Mouse (Mus musculus) thymus, postnatal 36 days (tissue): ENCODE data around the gene Tyw5.

Experiments
- DNase-seq, 2 experiments: peaks; one replicate each; pipeline ENCODE4 v3.0.0; 2022; ENCODE audit warnings: mixed read lengths in 2 of 2

Tyw5 gene

DNA sequence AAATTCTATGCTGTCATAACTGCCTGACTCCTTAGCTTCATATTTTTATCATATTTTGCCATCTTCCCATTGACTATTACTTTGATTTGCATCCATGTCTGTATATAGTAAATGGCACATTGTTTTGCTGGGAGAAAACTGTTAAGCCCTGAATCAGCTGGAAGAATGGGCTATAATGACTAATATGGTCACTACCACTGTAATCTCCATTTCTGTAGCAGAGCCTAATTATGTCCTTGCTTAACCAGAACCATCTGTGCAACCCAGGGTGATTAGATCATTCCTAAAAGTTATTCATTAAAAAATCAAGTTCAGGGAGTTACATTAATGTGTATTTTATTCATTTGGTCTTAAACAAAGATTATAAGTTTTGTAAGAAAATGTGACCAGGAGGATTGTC lies 20.4 kb downstream of the Tyw5 start:
- no peak for DNase-seq

DNA sequence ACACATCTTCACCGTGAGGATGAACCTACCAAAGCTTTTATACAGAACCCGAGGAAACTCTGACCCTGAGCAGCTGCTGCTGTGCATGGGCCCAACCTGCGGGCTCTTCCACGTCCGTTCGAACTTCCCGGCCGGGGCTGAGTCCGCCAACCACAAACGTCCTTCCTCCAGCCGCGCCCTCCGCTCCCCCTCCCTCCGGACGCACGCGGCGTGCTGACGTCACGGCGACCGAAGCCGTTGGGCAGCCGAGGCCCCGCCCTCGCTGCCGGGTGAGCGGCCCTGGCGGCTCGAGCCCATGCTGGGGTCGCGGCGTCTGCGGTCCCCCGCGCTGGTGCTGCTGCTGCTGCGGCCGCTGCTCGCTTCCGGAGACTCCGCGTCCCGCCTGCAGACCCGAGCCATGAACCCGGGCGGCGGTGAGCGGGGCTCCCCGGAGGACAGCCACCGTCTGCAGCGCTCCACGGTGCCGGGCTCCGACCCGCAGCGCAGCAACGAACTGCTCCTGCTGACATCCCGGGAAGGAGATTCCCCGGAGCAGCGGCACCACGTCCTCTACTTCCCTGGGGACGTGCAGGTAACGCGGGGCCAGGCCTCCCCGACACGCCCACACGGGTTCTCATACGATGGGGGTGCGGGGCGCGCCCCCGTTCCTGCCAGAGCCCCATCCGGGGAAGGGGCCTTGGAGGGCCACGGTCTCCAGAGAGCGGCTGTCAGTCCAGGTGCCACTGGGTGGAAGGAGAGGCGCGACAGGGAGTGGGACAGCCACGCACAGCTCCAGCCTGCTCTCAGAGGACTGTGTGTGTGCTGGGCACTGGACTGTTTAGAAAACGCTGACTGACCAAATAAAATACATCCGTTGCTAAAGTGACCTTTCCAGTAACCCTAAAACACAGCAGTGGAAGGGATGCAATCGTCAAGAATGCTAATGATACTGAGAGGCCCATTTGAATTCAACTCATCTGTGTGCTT lies 29.2 kb downstream of the Tyw5 start, which contains the start of gene 1700066M21Rik:
1700066M21Rik (plus strand) TSS at position 245 of the 966 bp plus-strand sequence.
- DNase-seq, result peak; percentile 89 to 91

DNA sequence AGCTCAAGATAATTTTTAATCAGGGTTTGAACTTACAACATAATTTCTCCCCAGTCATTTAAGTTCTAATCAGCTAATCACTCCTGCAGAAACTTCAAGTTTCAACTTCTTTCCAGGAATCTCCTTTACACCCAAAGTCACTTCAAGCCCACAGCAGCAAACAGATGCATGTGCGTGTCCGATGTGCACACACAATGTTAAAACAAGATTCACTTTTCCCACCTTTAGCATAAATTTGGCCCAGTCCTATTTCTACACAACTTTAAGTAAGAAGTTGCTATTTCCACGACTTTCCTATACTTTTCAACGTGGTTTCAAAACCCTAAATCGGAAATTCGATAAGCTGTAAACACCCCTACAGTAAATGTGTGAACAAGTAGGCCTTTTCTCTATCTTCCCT lies 30.1 kb downstream of the Tyw5 start:
- DNase-seq, result no peak

DNA sequence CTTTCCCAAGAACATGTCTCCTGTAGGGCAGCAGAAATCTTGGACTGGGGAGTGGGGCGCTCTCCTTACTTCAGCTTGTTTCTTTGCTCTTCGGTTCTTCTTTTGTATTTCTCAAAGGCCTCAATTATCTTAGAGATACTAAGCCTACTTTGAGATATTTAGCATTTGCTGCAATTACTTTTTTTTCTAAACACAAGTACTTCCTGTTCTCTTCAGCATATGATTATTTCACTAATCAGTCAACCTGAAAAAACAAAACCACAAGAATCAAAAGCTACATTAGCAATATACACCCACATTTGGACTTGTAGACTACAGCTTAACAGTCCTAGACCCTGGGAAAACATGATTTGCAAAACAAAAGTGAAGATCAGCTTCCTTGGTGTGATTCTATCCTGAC lies 31.6 kb downstream of the Tyw5 start:
- no peak for DNase-seq

DNA sequence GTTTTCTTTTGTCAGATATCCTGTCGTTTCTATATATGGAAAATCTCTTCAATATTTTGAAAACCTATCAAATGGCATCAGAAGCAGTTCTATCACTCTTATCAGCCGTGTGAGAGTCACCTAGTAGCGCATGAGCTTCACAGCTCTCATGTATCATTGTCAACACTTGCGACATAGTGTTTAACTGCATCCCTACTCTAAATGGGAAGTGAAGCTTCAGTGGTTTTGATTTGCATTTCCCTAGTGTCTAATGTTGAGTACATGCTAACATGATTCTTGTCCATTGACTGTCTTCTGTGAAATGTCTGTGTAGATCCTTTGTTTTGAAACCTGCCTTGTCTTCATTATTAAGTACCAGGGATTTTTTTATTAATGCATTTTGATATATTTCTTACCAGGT lies 36.5 kb downstream of the Tyw5 start:
- DNase-seq, result no peak

DNA sequence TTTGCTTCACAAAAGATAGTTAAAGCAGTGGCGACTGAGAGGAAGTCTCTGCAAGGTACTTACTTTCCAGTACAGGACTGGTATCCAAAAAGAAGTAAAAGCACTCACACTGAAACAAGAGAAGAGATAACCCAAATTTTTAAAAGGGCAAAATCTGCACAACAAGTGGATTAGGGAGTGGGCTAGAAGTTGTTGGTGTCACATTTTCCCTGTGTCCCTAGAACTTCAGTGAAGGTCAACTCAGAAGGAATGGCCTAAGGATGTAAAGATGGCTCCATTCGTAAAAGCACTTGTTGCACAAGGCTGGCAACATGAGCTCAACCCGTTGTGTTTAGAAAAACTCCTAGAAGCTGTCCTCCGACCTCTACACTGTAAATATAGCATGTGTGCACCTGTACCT lies 37.8 kb downstream of the Tyw5 start:
- DNase-seq, result no peak

DNA sequence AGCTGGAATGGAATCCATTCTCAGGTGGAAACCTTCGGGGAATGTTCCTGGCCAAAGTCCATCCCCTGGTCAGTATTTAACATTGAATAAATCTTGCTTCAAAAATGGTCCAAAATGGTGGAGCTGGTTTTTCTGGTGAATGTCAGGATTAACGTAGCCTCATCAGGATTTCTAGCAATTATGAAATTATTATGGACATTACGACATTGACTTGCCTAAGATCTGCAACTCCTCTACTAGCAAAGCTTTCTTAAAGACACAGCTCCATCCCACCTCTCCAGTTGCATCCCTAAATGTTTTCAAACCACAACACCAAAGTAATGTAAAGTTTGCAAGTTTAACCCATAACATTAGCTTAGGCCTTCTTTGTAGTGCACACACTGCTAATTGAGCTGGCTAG lies 39.5 kb downstream of the Tyw5 start:
- no peak for DNase-seq

DNA sequence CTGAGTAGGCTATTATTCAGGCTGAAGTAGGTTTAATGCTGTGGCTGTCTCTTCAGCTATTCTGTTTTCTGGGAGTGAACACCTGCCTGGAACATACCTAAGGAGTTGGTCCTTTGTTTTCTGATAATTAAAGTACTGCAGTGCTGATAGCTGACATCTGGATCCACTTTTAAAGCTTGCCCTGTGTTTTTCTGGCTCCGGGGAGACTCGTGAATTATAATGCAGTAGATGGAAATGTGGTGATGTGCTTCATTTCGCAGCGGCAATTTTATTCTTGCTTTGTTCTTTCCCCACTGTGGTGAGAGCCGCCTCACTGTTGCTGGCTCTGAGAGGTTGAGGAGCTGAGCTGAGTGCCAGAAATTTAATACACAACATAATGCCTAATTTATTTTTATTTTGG lies 48.4 kb downstream of the Tyw5 start:
- no peak for DNase-seq

DNA sequence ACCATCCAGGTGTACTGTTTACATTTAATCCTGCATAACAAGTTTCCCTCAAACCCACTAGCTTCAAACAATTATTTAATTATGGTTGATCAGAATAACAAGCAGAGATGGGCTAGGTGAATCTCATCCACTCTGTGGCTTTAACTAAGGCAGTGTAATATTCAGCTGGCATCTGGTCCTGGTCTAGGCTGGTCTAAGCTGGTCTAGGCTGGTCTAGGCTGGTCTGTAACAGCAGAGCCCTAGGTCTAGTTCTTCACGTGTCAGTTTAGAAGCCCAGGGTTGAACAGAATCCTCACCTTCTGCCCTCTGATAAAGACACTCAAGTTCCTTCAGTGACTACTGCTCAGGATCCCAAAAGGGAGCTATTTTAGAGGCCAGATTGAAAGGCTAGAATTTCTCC lies 55.0 kb downstream of the Tyw5 start:
- DNase-seq, result no peak

DNA sequence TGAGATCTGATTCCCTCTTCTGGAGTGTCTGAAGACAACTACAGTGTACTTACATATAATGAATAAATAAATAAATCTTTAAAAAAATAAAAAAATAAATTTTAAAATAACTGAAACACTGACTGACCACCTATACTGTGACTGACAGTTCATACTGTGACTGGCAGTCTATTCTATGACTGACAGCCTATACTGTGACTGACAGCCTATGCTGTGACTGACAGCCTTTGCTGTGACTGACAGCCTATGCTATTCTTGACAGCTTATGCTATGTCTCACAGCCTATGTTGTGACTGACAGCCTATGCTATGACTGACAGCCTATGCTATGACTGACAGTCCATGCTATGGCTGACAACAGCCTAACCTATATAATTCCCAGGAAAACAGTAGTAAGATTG lies 59.4 kb downstream of the Tyw5 start:
- no peak for DNase-seq

DNA sequence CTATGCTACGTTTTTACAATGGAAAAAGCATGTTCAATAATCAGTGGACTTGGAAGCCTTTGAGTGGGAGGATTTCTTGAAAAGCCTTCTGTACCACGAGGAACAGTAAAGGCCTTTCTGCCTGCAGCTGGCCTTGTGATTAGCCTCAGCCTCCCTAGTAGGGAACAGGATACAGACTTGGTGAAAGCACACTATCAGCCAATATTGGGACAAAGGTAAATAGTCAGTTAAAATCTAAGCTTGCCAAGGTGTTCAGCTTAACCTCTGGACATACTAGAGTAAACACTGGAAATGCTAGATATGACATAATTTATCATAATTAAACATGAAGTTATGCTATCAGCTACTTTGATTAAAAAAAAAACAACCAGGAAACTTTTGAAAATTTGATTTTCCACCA lies 65.7 kb downstream of the Tyw5 start:
- DNase-seq, result no peak

DNA sequence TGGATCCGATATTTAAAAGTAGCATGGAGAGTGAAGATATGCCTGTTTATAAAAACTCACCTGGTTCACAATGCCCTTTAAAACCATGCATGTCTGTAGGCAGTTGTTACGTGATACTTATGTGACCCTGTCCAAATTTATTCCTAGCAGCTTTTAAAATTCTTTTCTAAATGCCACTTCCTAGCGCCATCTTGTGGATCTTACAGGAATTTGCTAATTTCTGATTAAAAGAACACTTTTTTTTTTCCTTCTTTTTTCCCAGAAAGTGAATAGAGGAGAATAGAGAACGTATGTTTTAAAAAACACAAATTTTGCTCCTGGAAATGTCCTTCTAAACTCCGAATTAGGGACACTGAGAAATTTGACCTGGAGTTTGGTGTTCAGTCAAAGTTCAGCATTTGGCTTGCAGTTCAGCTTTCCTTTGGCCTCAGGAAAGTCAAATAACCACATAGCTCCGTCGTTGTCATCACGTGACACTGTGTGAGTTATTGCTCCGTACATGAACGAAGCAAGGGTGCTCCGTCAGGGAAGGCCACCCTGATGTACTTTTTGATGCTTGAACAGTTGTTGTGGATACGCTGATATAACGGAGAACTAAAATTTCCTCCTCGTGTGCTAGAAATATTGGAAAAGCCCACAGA lies 67.6 kb downstream of the Tyw5 start:
- DNase-seq, result no peak
